Mouse (Mus musculus) T-cell, adult 2 months (primary cell): Measurements from ENCODE around the gene Tmem144.

Experiments used
- DNase-seq: peaks from one replicate; pipeline ENCODE4 v3.0.0; 2022; ENCODE audit warnings: low spot score

Gene Tmem144

GRCm38 (mm10) chr3:79852654-79853166, at the start of gene Tmem144:
Gene Tmem144, minus strand, starts transcription at chr3:79852773.
- DNase-seq: no peak

- DNase-seq: no peak
These were observed 49.2 kb upstream of the Tmem144 start for GRCm38 (mm10) chr3:79901734-79902133.

- DNase-seq: no peak
These were observed 48.7 kb upstream of the Tmem144 start for GRCm38 (mm10) chr3:79901321-79901720.

- DNase-seq: no peak
These were observed 47.9 kb upstream of the Tmem144 start for GRCm38 (mm10) chr3:79900502-79900901.

GRCm38 (mm10) chr3:79899906-79900305, 47.3 kb upstream of the Tmem144 start:
- DNase-seq: no peak

GRCm38 (mm10) chr3:79898514-79898913, 45.9 kb upstream of the Tmem144 start:
- no peak for DNase-seq

GRCm38 (mm10) chr3:79897534-79898370, 45.2 kb upstream of the Tmem144 start:
- no peak for DNase-seq

GRCm38 (mm10) chr3:79887966-79888365, 35.4 kb upstream of the Tmem144 start:
- DNase-seq: no peak

- DNase-seq: no peak
These were observed 34.7 kb upstream of the Tmem144 start for GRCm38 (mm10) chr3:79887161-79887855.

- no peak for DNase-seq
These were observed 34.0 kb upstream of the Tmem144 start for GRCm38 (mm10) chr3:79886357-79887091.

- no peak for DNase-seq
These were observed 33.2 kb upstream of the Tmem144 start for GRCm38 (mm10) chr3:79885686-79886356.

GRCm38 (mm10) chr3:79884761-79885189, 32.2 kb upstream of the Tmem144 start:
- DNase-seq: no peak

- DNase-seq: no peak
These were observed 31.7 kb upstream of the Tmem144 start, which contains the start of gene Fam198b for GRCm38 (mm10) chr3:79884305-79884704. Gene Fam198b, plus strand, starts transcription at chr3:79884533.

- peak; percentile 17 for DNase-seq
These were observed 30.5 kb upstream of the Tmem144 start for GRCm38 (mm10) chr3:79883092-79883491.

- no peak for DNase-seq
These were observed 29.1 kb upstream of the Tmem144 start for GRCm38 (mm10) chr3:79881645-79882044.

- no peak for DNase-seq
These were observed 26.7 kb upstream of the Tmem144 start for GRCm38 (mm10) chr3:79879246-79879645.

GRCm38 (mm10) chr3:79878350-79878749, 25.8 kb upstream of the Tmem144 start:
- DNase-seq: no peak

- no peak for DNase-seq
These were observed 22.9 kb upstream of the Tmem144 start for GRCm38 (mm10) chr3:79875471-79875870.

GRCm38 (mm10) chr3:79867121-79867709, 14.6 kb upstream of the Tmem144 start:
- DNase-seq: no peak

- DNase-seq: no peak
These were observed 14.0 kb upstream of the Tmem144 start for GRCm38 (mm10) chr3:79866526-79866925.

- DNase-seq: no peak
These were observed 13.5 kb upstream of the Tmem144 start for GRCm38 (mm10) chr3:79866089-79866488.
